Mouse (Mus musculus) erythroblast, embryonic 14.5 days (primary cell): ENCODE data around the gene Atp13a1.

Experiments
- GATA1 ChIP-seq: IDR thresholded peaks from 2 replicates; pipeline ENCODE4 v1.6.1; 2012; ENCODE audit warnings: low read length, inconsistent platforms, mixed read lengths
- TAL1 ChIP-seq: IDR thresholded peaks from 3 replicates; pipeline ENCODE4 v1.6.1; 2012; ENCODE audit warnings: low read length, inconsistent platforms, mixed read lengths

GRCm38 (mm10) chr8:69789731-69790130 is 1.2 kb upstream of the Atp13a1 start:
- TF ChIP-seq GATA1 (no peak), TAL1 (no peak)
